Mouse (Mus musculus) cerebellum, adult 9-11 months (tissue): Measurements from ENCODE around the gene Ube2i.

Experiments
- DNase-seq: peaks from one replicate; pipeline ENCODE4 v3.0.0; 2022

Gene Ube2i

GRCm38 (mm10) chr17:25274571-25275346 is at the start of gene Ube2i:
Gene Ube2i (minus strand): TSS chr17:25274622.
- DNase-seq: no peak

- DNase-seq: no peak
Measured at GRCm38 (mm10) chr17:25322930-25323329, 48.5 kb upstream of the Ube2i start.

- no peak for DNase-seq
Measured at GRCm38 (mm10) chr17:25320819-25321218, 46.4 kb upstream of the Ube2i start.

- DNase-seq: no peak
Measured at GRCm38 (mm10) chr17:25318354-25318753, 43.9 kb upstream of the Ube2i start, which contains the start of gene Prss29. Gene Prss29 (plus strand): TSS chr17:25318654.

- no peak for DNase-seq
Measured at GRCm38 (mm10) chr17:25308346-25308745, 33.9 kb upstream of the Ube2i start, which contains the start of gene Prss28. Gene Prss28 (plus strand): TSS chr17:25308646.

- DNase-seq: no peak
Measured at GRCm38 (mm10) chr17:25298094-25298493, 23.7 kb upstream of the Ube2i start, which contains the start of gene Prss34. Gene Prss34 (plus strand): TSS chr17:25298394.

- DNase-seq: no peak
Measured at GRCm38 (mm10) chr17:25294111-25294510, 19.7 kb upstream of the Ube2i start.

- no peak for DNase-seq
Measured at GRCm38 (mm10) chr17:25293495-25293894, 19.1 kb upstream of the Ube2i start.

GRCm38 (mm10) chr17:25290411-25290810 is 16.0 kb upstream of the Ube2i start:
- DNase-seq: no peak

- DNase-seq: no peak
Measured at GRCm38 (mm10) chr17:25288842-25289241, 14.4 kb upstream of the Ube2i start.

- peak; percentile 82 for DNase-seq
Measured at GRCm38 (mm10) chr17:25285033-25285432, 10.6 kb upstream of the Ube2i start.

- no peak for DNase-seq
Measured at GRCm38 (mm10) chr17:25282133-25282532, 7.7 kb upstream of the Ube2i start.

- DNase-seq: no peak
Measured at GRCm38 (mm10) chr17:25275833-25276232, 1.4 kb upstream of the Ube2i start.

GRCm38 (mm10) chr17:25273706-25274501 is 518 bp downstream of the Ube2i start:
- peak; percentile 95 for DNase-seq

GRCm38 (mm10) chr17:25272951-25273705 is 1.3 kb downstream of the Ube2i start:
- peak; percentile 92 for DNase-seq

GRCm38 (mm10) chr17:25272326-25272725 is 2.1 kb downstream of the Ube2i start:
- DNase-seq: no peak

- DNase-seq: no peak
Measured at GRCm38 (mm10) chr17:25270795-25271335, 3.6 kb downstream of the Ube2i start.

- peak; percentile 32 for DNase-seq
Measured at GRCm38 (mm10) chr17:25264453-25264852, 10.0 kb downstream of the Ube2i start.

- no peak for DNase-seq
Measured at GRCm38 (mm10) chr17:25257804-25258261, 16.6 kb downstream of the Ube2i start.

GRCm38 (mm10) chr17:25256140-25256754 is 18.2 kb downstream of the Ube2i start, which contains the start of gene Baiap3:
Gene Baiap3 (minus strand): TSS chr17:25256364.
- DNase-seq: no peak

- no peak for DNase-seq
Measured at GRCm38 (mm10) chr17:25255110-25255509, 19.3 kb downstream of the Ube2i start.

GRCm38 (mm10) chr17:25253760-25254159 is 20.7 kb downstream of the Ube2i start:
- no peak for DNase-seq
